Mouse (Mus musculus) telencephalon, adult 2 months (tissue): ENCODE measurements at regions not wholly inside any gene's neighbourhood (a gene's known extent, or its start where the extent isn't known, plus 50 kb on each side); places are given as distances from the start of the nearest gene placed in this dataset.

ENCODE experiments used
- DNase-seq: peaks from one replicate; pipeline ENCODE4 v3.0.0-alpha.2; 2011; ENCODE audit warnings: low read depth, low spot score

DNA sequence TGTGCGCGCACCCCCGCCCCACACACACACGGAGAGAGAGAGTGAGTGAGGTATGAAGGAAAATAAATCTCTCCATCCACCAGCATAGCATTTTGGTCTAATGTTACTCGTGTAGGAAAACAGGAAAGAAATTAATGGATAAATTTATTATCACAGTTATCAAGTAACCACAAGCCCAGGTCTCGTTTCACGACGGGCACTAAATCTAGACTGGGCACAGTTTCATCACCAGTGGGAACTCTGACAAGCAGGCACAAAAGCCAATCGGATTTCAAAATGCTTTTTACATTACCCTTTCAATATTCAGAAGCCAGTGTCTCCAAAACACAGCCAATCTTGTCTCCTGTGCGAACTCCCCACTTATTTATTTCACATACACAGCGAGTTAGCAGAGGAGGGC is 244.9 kb upstream of the Lrtm1 start:
- no peak for DNase-seq

DNA sequence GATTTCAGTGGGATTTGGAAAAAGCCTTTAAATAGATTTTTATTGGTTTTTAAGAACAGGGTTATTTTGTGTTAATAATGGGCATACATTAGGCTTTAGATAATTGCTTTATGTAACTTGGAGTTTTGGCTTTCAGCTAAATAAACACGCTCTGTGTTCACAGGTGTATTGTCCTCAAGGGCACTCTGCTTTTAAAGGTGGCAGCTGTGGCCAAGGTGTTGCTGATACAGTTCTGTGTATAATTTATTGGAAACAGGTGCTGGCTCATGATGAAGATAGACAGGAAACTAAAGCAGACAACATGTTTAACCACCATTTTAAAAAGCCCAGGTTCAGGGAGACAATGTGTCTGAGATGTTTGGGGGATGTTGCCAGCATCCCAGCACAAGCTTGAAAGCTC is 242.3 kb upstream of the Lrtm1 start:
- DNase-seq: no peak

DNA sequence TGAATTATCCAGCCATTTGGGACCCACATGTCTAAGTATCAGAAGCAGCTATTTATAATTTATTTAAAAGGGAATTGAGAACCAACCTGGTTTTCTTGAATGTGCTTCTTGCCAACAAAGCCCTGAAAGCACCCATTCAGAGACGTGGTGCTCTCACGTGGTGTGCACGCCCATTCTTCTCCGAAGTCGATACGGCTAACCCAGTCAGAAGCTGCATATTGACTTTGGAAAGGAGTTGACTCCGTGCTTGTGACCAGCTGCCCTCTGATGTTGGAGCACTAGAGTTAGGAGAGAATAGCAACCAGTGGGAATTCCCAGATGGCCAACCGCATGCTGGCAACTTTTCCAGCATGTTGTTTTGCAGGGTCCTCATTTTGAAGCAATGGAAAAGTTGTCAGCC is 240.2 kb upstream of the Lrtm1 start:
- DNase-seq: no peak

DNA sequence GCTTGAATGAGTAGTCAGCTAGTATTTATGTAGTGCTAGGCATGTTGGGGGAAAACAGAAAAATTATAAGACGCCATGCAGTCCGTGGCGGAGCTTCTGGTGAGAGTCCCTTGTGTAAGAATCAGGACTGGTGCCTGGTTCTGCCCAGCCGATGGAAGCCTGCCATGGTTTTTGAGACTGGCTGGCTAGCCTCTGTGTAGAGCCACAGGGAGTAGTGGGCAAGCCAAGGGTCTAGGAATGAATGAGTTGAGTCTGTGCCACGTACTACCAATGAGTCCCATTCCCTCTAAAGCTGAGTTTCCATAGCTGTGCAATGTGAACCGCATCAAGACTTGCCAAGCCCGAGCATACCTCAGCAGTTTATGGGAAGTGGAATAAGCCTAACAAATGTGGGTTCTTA is 236.3 kb upstream of the Lrtm1 start:
- no peak for DNase-seq

DNA sequence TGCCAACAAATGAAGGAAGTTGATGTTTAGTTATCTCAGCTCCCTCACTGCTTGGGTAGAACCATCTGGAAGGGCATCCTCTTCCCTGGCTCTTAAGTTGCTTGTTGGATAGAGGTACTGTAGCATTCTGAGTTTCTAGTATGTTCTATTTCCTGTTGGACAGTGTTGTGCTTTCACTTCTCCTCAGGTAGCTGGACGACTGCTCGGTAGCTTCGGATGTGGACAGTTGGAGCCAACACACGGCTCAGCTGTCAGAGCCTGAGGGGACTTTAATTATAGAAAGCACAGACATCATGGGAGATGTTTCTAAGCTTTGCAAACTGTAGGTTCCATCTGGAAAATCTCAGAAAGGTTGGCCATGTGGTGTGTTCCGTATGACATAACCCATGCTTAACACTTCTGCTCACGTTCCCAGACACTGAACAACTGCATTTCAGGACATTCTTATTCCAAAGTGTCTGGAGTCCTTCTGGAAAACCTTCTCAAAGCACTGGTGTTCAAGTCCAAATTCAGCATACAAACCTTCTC is 233.8 kb upstream of the Lrtm1 start:
- DNase-seq: peak; percentile 15

DNA sequence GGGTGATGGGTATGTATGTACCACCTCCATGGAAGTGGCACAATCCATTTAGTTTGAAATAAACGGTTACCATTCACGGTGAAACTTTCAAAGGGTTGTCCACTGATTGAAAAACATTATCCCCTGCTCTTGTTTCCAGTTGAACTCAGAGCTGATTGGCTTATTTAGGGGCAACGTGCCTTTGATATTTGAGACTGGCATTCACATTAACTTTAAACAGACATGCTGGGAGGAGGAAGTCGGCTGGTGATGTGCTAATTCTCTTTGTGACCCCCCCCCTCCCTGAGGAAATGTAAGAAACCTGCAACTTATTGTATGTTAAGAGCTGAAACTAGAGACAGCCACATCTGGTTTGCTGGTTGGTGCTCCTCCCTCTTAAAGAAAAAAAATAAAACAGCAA is 219.7 kb upstream of the Lrtm1 start:
- no peak for DNase-seq

DNA sequence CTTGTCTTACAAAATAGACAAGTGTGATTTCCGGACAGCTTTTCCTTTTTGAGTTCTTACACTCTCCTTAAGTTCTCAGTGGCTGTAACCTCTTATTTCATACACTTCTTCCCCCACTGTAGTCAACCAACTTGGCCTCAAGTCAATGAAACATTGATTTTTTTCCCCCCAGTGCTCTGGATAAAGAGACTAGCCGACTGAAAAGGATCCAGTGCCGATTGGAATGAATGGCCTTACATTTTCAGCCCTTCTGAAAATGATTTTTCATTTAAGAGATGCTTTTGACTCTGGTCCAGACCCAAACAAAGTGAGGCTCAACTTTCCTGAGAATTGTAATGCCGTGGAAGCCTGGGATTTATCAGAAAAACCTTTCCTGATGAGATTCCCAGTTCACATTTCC is 216.3 kb upstream of the Lrtm1 start:
- no peak for DNase-seq

DNA sequence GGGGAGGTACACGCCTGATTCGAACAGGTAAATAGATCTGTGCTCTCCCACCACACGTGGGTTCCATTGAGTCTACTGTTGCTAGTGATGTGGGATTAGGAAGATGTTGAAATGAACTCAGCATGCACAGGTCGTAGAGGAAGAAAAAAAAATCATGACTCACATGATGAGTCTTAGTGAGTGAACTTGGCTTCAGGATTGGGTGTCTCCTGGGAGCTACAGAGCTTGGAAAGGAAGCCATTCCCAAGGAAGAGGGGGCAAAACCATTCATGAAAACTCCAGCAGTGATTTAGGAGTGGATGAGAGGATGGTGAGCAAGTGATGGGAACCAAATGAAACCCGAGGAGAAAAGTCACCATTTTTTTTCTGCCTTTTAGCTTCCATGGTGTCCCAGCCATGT is 215.9 kb upstream of the Lrtm1 start:
- DNase-seq: no peak

DNA sequence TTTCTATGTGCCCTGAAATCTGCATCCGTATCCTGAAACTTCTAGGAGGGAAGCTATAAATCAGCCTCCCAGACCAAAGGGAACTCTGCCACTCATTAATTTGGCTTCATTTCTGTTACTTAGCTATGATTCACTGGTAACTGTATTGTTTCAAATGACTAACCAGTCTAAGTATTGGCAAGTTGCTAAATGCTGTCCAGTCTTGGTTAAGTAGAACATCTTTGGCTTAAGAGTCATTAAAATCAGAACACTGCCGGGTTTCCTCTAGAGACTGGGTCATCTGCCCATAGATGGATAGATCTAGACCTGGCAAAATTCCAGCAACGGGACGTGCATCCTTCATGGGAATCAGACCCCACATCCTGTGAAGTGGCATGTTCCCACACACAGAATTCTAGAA is 209.9 kb upstream of the Lrtm1 start:
- DNase-seq: no peak

DNA sequence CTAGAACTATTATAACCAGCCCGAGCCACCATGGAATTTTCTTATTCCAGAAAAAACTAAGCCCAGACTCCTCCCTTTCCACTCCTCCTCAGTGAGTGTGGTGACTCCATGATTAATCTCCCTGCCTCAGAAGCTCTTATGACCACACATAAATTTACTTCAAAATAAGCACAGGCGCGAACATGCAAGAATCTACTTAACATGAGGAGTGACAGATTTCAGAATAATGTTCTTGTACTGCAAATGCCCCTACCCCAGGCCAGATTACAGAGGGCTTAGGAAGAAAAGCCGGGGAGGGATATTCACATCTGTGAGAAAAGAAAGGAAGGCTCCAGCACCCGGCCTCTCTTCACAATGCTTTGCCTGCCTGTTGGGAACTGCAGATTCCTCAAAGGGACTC is 208.7 kb upstream of the Lrtm1 start:
- DNase-seq: no peak

DNA sequence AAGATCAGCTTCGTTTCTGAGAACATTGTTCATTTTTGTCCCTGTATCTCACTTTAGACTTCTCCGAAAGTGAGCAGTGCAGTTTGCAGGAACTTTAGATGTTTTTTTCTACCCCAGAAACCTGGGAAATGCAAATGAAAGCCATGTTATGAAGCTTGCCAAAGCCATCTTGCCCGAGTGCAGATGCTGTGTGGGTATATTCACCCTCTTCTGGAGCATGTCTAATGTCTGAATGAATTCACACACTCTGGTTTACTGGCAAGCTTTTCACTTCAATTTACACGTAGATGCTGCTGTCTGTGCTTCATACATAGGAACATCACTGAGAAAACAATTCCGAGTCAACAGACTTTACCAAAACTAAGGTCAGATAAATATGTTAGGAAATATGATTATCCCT is 197.0 kb upstream of the Lrtm1 start:
- DNase-seq: peak; percentile 64

DNA sequence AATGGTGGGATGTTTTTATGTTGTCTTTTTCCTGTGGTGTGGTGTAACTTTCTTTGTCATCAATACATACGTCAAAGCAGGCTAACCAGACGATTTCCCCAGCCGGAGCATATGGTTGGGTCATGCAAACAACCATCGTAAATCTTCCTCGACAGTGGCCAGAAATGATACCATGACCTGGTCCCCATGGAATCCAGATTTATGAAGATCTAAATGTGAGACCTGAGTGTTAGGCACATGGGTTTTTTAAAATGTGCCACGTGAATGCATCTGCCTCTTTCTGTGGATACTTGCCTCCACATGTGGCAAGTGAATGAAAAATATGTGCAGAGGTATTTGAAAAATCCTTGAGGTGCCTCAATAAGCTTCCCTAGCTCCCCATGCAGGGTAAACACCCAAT is 190.8 kb upstream of the Lrtm1 start:
- no peak for DNase-seq

DNA sequence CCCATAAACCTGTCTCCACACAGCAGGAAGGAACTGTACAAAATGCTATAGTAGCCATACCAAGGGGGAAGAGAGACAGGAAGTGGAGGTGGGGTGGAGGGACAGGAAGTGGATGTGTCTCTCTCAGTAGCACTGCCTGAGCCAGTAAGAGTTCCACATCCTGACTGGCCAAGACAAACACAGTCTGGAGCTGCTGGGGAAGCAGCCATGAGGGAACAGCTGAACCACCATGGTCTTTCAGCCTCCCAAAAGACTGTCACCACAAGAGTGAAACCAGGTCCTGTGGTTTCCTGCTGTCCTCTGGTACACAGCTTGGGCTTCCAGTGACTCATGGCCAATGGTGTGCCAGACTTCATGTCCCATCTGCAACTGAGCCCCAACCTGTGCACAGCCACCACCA is 180.9 kb upstream of the Lrtm1 start:
- DNase-seq: no peak

DNA sequence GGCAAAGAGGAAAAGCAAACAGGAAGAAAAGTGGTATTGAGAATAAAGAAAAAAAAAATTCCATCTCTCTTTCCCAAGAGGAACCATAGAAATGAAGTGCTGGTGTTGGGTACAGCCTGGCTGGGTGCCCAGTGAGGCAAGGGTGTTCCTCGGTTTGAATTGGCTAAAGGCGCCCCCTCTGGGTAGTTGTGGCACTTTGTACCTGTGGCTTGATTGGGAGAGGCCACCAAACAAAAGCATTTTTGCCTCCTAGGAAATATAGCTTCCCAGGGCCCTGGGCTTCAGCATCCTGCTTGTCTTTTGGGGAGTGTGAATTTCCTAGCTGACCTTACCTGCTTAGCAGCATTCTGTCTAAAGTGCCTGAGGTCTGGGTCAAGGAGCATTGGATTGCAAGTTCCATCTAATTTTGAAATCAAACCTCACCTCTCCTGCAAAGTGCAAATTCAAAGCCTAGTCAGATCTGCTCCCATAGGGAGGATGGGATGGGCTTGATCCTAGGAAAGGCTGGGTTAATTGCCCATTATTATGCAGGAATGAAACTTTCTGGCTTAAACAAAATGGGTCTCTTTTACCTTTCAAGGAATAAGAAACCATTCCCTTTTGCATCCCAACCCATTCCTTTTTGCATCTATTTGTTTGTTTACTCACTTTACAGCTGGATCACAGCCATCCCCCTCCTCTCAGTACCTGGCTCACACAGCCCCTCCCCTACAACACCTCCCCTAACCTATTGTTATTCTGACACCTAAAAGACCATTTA is 169.0 kb upstream of the Lrtm1 start:
- DNase-seq: no peak
